Mouse (Mus musculus) midbrain, embryonic 15.5 days (tissue): ENCODE data around the gene Tmem223. TPM values are rescaled to one million over a fixed set of nuclear protein-coding genes. Genes with fewer than 3 reads are reported as not detected.
A peak's percentile ranks its signal among the peaks of the same experiment; 100 is the strongest.

Source experiments
- ATAC-seq: fragments of 200-750 bp; cut with Nextera tagmentation; replicated peaks from 2 replicates; pipeline ENCODE4 v1.8.0; 2017; ENCODE audit warnings: moderate TSS enrichment
- H3K27ac ChIP-seq: fragments of 300-500 bp; sonication (generic); 2 replicates; pipeline ENCODE4 v1.5.1; 2015; ENCODE audit warnings: mild to moderate bottlenecking, inconsistent platforms
- H3K27me3 ChIP-seq: fragments of 300-500 bp; sonication (generic); replicated peaks from 2 replicates; pipeline ENCODE4 v1.6.1; 2015; ENCODE audit warnings: inconsistent platforms
- H3K36me3 ChIP-seq: fragments of 300-500 bp; sonication (generic); replicated peaks from 2 replicates; pipeline ENCODE4 v1.6.1; 2015; ENCODE audit warnings: inconsistent platforms
- H3K4me1 ChIP-seq: fragments of 300-500 bp; sonication (generic); 2 replicates; pipeline ENCODE4 v1.6.1; 2015; ENCODE audit warnings: inconsistent platforms
- H3K4me2 ChIP-seq: fragments of 300-500 bp; sonication (generic); 2 replicates; pipeline ENCODE4 v1.6.1; 2015; ENCODE audit warnings: inconsistent platforms, mild to moderate bottlenecking, moderate library complexity
- H3K4me3 ChIP-seq: fragments of 300-500 bp; sonication (generic); 2 replicates; pipeline ENCODE4 v1.5.1; 2015; ENCODE audit warnings: mild to moderate bottlenecking, inconsistent platforms
- H3K9ac ChIP-seq: fragments of 300-500 bp; sonication (generic); 2 replicates; pipeline ENCODE4 v1.6.1; 2015; ENCODE audit warnings: mild to moderate bottlenecking, inconsistent platforms
- H3K9me3 ChIP-seq: fragments of 300-500 bp; sonication (generic); 2 replicates; pipeline ENCODE4 v1.6.1; 2016; ENCODE audit warnings: inconsistent platforms
- WGBS: fragments of 180-500 bp; shearing (Covaris S2); methylation state at CpG from one replicate; pipeline ENCODE4 v1.1.7; 2015; ENCODE audit warnings: mixed read lengths; 5-methylcytosine and 5-hydroxymethylcytosine counted together
- polyA plus RNA-seq: library from polyadenylated mRNA; unstranded; fragments of >200 nt; fragmentation: Nextera tagmentation; extraction: Ambion mirVana; gene quantifications from 2 replicates; pipeline ENCODE4 v1.2.1, GENCODE M21; 2015

Gene Tmem223
- polyA plus RNA-seq, 1 experiment from 2014 or later = 212 TPM

- Histone ChIP-seq H3K27ac (peak overlapping the region; percentile 43), H3K4me3 (no peak overlapping the region), H3K27me3 (no peaks in the 10 kb centered on the region), H3K4me2 (no peak overlapping the region), H3K36me3 (peaks cover 12% of the 10 kb centered on the region), H3K9ac (no peak overlapping the region), H3K9me3 (no peaks in the 10 kb centered on the region), H3K4me1 (peaks cover 25% of the 10 kb centered on the region)
- no peak for ATAC-seq
- WGBS = 12% methylated on average over 3 of the region's 3 CpGs
Observed at GRCm38 (mm10) chr19:8788521-8788920, 17.7 kb downstream of the Tmem223 start.

GRCm38 (mm10) chr19:8789171-8789570 is 18.4 kb downstream of the Tmem223 start:
- Histone ChIP-seq H3K4me2 (no peak overlapping the region), H3K36me3 (peaks cover 18% of the 10 kb centered on the region), H3K9ac (0 out of 2 replicates have a peak overlapping the region, but pooled peaks have one; percentile 17), H3K4me1 (peaks cover 25% of the 10 kb centered on the region), H3K4me3 (no peak overlapping the region), H3K27me3 (no peaks in the 10 kb centered on the region), H3K9me3 (no peaks in the 10 kb centered on the region), H3K27ac (peak overlapping the region; percentile 43)
- 31% methylated on average over 1 of the region's 1 CpGs for WGBS
- no peak for ATAC-seq

- WGBS = 83% methylated on average over 7 of the region's 7 CpGs
- Histone ChIP-seq H3K27ac (no peak overlapping the region), H3K4me2 (no peak overlapping the region)
Observed at GRCm38 (mm10) chr19:8790171-8790570, 19.4 kb downstream of the Tmem223 start.

GRCm38 (mm10) chr19:8798264-8798946 is 27.6 kb downstream of the Tmem223 start, which contains the start of gene Polr2g:
Polr2g (minus strand) TSS chr19:8798577.
- peak within 1 kb of the TSS; percentile 65 for H3K9ac ChIP-seq
- peak; percentile 70 for ATAC-seq
- no peaks in the 10 kb centered on the region for H3K9me3 ChIP-seq
- WGBS = 2% methylated on average over 25 of the region's 25 CpGs
- H3K36me3 ChIP-seq = peaks cover 10% of the 10 kb centered on the region
- no peaks in the 10 kb centered on the region for H3K27me3 ChIP-seq
- H3K27ac ChIP-seq = peak within 1 kb of the TSS; percentile 68
- H3K4me3 ChIP-seq = peak within 1 kb of the TSS; percentile 85
- H3K4me1 ChIP-seq = peaks cover 31% of the 10 kb centered on the region
- peak within 1 kb of the TSS; percentile 92 for H3K4me2 ChIP-seq

More at GRCm38 (mm10) chr19:8790171-8790570, 19.4 kb downstream of the Tmem223 start:
- Histone ChIP-seq H3K4me3 (no peak overlapping the region), H3K4me1 (peaks cover 19% of the 10 kb centered on the region), H3K9me3 (no peaks in the 10 kb centered on the region), H3K27me3 (no peaks in the 10 kb centered on the region), H3K36me3 (peaks cover 20% of the 10 kb centered on the region), H3K9ac (no peak overlapping the region)
- no peak for ATAC-seq

- Histone ChIP-seq H3K4me2 (peak overlapping the region; percentile 92), H3K9me3 (no peaks in the 10 kb centered on the region), H3K4me3 (peak overlapping the region; percentile 85; the same call in 1 of the 2 replicates), H3K27ac (0 out of 2 replicates have a peak overlapping the region, but pooled peaks have one; percentile 68), H3K27me3 (no peaks in the 10 kb centered on the region), H3K36me3 (peaks cover 5% of the 10 kb centered on the region), H3K9ac (no peak overlapping the region), H3K4me1 (peaks cover 37% of the 10 kb centered on the region)
- no peak for ATAC-seq
Observed at GRCm38 (mm10) chr19:8798947-8799315, 28.1 kb downstream of the Tmem223 start.

- peaks cover 3% of the 10 kb centered on the region; the same call in 1 of the 2 replicates for H3K36me3 ChIP-seq
- peak within 1 kb of the TSS; percentile 67 for H3K4me3 ChIP-seq
- peak within 1 kb of the TSS; percentile 65 for H3K9ac ChIP-seq
- H3K4me2 ChIP-seq = peak within 1 kb of the TSS; percentile 74
- H3K4me1 ChIP-seq = peaks cover 35% of the 10 kb centered on the region
- no peaks in the 10 kb centered on the region for H3K9me3 ChIP-seq
- peak within 1 kb of the TSS; percentile 96 for H3K27ac ChIP-seq
- ATAC-seq = peak; percentile 98
- under 1% methylated on average over 30 of the region's 30 CpGs for WGBS
- no peaks in the 10 kb centered on the region for H3K27me3 ChIP-seq
Observed at GRCm38 (mm10) chr19:8802130-8802821, 31.5 kb downstream of the Tmem223 start, which contains the start of gene Zbtb3. Zbtb3 (plus strand) TSS chr19:8802555.

GRCm38 (mm10) chr19:8803204-8803780 is 32.5 kb downstream of the Tmem223 start:
- Histone ChIP-seq H3K27ac (peak overlapping the region; percentile 96), H3K36me3 (peaks cover 3% of the 10 kb centered on the region; the same call in 1 of the 2 replicates), H3K9ac (no peak overlapping the region), H3K4me2 (peak overlapping the region; percentile 74), H3K27me3 (no peaks in the 10 kb centered on the region), H3K9me3 (no peaks in the 10 kb centered on the region), H3K4me1 (peaks cover 28% of the 10 kb centered on the region), H3K4me3 (peak overlapping the region; percentile 67)
- ATAC-seq = no peak
- WGBS = 85% methylated on average over 9 of the region's 9 CpGs

- Histone ChIP-seq H3K4me2 (no peak overlapping the region), H3K27me3 (no peaks in the 10 kb centered on the region), H3K4me3 (no peak overlapping the region), H3K36me3 (peaks cover 7% of the 10 kb centered on the region; the same call in 1 of the 2 replicates), H3K9ac (no peak overlapping the region), H3K27ac (no peak overlapping the region), H3K9me3 (no peaks in the 10 kb centered on the region), H3K4me1 (peaks cover 21% of the 10 kb centered on the region)
- no peak for ATAC-seq
- 91% methylated on average over 11 of the region's 11 CpGs for WGBS
Observed at GRCm38 (mm10) chr19:8803879-8804660, 33.3 kb downstream of the Tmem223 start.

GRCm38 (mm10) chr19:8806810-8807209 is 36.0 kb downstream of the Tmem223 start:
- Histone ChIP-seq H3K9me3 (no peaks in the 10 kb centered on the region), H3K36me3 (peaks cover 14% of the 10 kb centered on the region), H3K9ac (no peak overlapping the region), H3K4me3 (no peak overlapping the region), H3K27ac (no peak overlapping the region), H3K27me3 (no peaks in the 10 kb centered on the region), H3K4me2 (no peak overlapping the region), H3K4me1 (peaks cover 18% of the 10 kb centered on the region)
- ATAC-seq = no peak
- 90% methylated on average over 5 of the region's 5 CpGs for WGBS

- H3K4me3 ChIP-seq = no peak overlapping the region
- no peaks in the 10 kb centered on the region for H3K9me3 ChIP-seq
- no peak overlapping the region for H3K4me2 ChIP-seq
- H3K4me1 ChIP-seq = peaks cover 33% of the 10 kb centered on the region
- 69% methylated on average over 11 of the region's 11 CpGs for WGBS
- H3K9ac ChIP-seq = peak overlapping the region; percentile 31; the same call in 1 of the 2 replicates
- H3K36me3 ChIP-seq = peaks cover 3% of the 10 kb centered on the region; the same call in 1 of the 2 replicates
- ATAC-seq = no peak
- no peaks in the 10 kb centered on the region for H3K27me3 ChIP-seq
- no peak overlapping the region for H3K27ac ChIP-seq
Observed at GRCm38 (mm10) chr19:8815812-8816211, 45.0 kb downstream of the Tmem223 start.

- Histone ChIP-seq H3K9ac (0 out of 2 replicates have a peak overlapping the region, but pooled peaks have one; percentile 2), H3K4me3 (peak overlapping the region; percentile 5; the same call in 1 of the 2 replicates), H3K36me3 (peaks cover 3% of the 10 kb centered on the region; the same call in 1 of the 2 replicates), H3K4me1 (peaks cover 44% of the 10 kb centered on the region), H3K27me3 (no peaks in the 10 kb centered on the region), H3K27ac (no peak overlapping the region), H3K4me2 (peak overlapping the region; percentile 88), H3K9me3 (no peaks in the 10 kb centered on the region)
- 42% methylated on average over 3 of the region's 3 CpGs for WGBS
- ATAC-seq = no peak
Observed at GRCm38 (mm10) chr19:8817001-8817400, 46.2 kb downstream of the Tmem223 start.
